Mouse (Mus musculus) lung, adult 18-20 months (tissue): ENCODE results near the gene Nufip1.

Source experiments
- DNase-seq, 2 experiments: peaks; one replicate each; pipeline ENCODE4 v3.0.0; 2022; ENCODE audit warnings: mixed read lengths in 2 of 2

The Nufip1 gene

DNA sequence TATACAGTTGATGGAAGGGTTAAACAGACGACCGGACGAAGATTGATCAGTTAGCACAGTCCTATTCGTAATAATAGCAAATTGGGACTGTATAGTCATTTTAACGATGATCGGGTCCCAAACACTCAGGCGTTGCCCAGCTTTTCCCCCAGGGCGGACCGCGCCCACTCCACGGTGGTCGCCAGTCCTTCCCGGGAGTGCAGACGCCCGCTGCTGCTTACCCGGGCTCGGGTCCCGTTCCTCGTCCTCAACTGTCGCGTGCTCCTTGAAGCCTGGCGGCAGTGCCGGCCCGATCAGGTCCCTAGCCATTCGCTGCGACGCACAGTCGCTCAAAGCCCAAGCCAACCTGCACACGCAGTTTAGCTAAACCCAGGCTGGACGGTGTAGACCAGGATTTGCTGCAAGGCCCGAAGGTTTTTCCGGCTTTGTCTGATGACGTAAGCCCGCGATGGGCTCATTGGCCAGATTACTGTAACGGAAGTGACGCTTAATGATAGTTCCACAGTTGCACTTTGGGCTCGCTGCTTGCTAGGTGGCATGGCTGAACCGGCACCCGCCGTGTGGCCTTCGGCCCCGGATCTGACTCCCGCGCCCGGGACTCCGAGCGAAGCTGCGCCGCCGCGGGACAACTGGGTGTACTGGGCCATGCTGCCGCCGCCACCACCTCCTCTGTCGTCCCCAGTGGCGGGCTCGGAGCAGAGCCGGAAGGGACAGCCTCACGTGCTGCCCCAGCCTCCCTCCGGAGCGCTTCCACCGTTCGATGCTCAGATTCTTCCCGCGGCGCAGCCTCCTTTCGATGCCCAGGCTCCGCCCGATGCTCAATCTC lies at the start of gene Nufip1, which contains the start of gene Gpalpp1:
Nufip1 (plus strand) TSS at position 496 of the 826 bp plus-strand sequence.
Gpalpp1 (minus strand) TSS at position 365 of the 826 bp plus-strand sequence.
- peak; percentile 89 to 92 for DNase-seq

DNA sequence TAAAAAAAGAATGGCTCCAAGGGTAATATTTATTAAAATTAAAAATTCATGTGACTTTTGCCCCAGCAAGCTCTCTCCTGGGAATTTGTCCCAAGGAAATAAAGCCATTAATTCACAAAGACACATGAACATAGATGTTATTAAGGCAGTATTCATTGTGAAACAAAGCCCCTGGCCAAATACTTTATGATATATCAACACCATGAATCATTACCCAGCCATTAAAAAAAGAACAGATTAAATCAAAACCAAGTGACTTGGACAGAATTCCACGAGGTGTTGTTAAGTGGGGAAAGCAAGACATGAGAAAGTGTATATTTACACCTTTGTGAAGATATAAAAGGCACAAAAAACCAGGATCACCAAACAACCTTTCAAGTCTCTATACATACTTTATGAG lies 43.5 kb upstream of the Nufip1 start:
- DNase-seq = no peak

DNA sequence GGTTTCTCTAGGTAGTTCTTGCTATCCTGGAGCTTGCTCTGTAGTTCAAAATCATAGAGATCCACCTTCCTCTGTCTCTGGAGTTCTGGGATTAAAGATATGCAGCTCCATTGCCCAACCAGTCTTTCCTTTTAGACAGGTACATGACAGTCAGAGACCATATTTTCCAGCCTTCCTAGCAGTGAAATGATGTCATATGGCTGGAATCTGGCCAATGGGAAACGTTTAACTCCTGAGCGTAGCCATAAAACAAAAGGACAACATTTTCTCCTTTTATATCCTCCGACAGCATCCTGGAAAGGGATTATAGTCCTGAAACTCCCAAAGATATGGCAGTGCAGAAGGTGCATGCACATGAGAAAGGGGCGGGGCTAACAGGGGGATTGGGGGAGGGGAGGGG lies 42.4 kb upstream of the Nufip1 start:
- DNase-seq = no peak

DNA sequence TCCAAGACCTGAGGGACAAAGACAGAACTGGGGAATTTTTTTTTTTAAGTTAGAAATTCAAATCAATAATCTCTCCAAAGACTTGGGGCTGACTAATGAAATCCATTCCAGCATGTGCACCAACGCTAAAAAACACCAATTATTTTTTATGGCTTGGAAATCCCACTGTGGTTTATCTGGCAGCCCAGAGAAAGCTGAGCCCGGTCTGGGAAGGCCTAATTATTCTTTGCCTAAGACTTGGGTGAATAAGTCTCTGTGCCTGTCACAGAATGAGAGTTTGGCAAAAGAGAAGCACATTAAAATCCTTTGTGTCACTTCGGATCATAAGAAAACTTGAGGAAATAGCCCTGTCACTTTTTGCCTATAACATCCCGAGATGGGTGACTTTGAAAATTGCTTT lies 41.4 kb upstream of the Nufip1 start:
- no peak for DNase-seq

DNA sequence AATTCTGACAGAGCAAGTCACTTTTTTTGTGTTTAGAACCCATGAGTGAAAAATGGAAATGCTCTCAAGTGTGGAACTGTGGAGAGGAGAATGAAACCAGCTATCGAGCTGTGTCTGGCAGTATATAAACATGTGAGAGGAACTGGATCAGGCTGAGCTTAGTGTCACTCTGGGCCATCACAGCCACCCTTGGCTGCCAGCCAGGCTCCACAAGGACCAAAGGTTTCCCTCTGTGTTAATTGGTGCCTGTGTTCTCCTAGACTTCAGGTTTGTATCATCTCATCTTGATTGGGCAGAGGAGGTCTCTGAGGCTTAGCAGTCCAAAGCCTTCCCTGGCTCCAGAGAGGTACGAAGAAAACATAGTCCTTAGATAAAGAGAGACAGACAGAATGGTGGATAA lies 38.1 kb upstream of the Nufip1 start:
- no peak for DNase-seq

DNA sequence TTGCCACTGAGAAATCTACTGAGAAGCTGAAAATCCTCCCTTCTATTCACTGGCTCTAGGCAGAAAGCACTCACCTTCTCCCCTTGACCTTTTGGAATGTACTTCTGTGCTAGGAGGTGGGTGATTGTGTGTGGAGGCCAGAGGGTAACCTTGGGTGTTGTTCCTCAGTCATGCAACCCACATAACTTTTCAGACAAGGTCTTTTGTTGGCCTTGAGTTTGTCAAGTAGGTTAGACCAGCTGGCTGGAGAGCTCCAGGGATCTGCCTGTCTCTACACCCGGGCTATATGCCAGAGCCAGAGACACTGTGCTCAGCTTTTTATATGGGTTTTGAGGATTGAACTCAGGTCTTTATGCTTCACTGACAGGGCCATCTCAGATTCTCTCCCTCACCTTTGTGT lies 36.5 kb upstream of the Nufip1 start:
- no peak for DNase-seq

DNA sequence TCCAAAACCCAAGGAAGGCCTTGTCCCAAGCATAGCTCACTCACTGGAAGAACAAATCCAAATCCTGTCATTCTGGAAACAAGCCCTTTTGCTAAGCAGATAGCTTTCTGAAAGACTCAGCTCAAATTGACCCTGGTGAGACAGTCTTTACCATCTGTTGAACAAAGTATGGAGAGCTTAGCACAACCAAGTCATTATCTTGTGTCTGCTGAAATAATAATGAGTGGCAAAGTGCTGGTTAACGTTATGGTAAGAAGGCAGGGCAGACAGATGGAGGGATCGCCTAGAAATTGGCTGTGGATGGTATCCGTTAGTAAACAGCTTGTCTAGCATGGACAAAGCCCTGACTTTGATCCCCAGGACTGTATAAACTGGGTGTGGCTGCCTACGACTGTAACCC lies 35.0 kb upstream of the Nufip1 start:
- DNase-seq = no peak

DNA sequence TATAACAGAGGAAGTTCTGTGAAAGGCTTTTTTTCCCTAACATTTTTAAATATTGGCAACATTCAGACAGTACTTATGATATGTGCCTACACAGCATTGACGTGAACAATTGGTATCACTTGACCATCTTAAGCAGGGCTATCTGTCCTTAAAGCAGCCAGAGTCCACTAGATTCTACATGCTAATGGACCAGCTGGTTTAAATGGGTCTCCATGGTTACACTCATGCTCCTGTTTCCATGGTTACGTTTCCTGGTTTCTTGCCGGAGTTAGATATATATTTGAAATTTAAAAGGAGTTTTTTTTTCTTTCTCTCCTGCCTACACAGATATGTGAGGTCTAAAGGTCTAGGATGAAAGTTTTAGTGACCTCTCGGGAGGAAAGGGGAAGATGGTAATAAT lies 34.1 kb upstream of the Nufip1 start:
- no peak for DNase-seq

DNA sequence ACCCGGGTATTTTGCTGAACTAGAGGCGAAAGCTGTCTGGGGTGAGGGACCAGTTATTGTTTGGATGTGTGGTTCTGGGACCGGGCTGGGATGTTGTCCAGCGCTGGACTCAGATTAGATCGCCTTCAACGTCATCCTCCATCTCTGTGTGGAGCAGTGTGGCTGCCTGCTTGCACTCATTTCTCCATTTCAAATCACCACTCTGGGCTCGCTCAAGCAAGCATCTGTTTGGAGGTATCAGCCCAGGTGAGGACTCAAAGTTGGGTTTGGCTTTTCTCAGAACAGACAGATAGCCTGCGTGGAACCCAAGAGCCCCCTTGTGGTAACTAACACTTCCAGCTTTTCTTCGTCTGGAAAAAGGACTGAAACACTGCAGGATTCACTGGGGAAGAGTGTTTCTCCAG lies 33.6 kb upstream of the Nufip1 start:
- peak in 1 of 2 experiments; percentile 17 for DNase-seq

DNA sequence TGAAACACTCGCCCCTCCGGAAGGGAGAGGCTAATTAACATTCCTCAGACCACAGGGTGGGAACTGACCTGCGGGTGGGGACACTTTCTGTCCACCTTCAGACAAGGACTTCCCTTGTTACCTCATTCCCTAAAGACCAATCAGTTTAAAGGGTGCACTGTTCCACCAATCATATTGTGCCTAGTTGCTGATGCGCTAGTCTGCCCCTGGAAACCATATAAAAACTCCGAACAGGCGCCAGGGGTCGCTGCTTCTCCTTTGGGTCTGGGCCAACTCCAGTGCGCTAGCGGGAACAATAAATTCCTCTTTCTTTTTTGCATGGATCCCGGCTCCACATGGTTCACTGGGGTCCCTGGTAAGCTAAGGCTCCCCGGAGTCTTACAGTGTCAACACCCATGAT lies 29.2 kb upstream of the Nufip1 start:
- no peak for DNase-seq

DNA sequence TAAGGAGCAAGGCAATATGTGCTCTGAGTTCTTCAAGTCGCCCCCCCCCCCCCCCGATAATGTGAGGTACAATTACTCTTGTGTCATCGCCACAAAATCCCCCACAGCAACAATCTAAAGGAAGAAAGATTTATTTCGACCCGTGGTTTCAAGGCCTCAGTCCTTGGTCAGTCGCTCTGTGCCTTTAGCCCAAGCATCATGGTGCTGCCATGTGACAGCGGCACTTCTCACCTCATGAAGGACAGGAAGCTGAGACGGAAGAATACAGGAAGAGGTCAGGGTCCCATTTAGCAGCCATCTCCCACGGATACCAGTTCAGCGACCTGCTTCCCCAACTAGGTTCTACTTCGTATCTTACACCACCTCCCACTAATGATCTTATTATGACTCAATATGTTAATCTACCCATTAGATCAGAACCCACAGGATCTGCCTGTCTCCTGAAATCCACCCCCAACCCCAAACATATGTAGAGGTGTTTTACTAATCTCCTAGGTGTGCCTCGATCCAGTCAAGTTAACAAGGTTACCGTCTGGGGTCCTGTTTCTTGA lies 28.5 kb upstream of the Nufip1 start:
- DNase-seq = no peak

DNA sequence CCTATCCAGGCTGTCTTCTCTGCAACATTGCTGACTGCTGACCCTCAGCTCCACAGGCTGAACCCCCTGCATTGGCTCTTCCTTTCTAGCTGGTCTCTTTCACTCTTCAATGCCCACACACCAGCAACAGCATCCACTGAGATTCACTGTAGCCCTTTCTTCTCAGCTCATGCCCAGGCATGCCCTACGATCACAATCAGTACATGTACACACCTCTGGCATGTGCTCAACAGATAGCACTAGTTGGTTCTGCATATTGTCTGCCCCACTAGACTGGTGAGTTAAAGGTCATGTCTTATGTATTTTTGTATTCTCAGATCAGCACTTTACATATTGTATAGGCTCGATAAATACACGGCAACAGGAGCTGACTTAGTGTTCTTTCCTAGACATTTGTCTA lies 26.5 kb upstream of the Nufip1 start:
- DNase-seq = no peak

DNA sequence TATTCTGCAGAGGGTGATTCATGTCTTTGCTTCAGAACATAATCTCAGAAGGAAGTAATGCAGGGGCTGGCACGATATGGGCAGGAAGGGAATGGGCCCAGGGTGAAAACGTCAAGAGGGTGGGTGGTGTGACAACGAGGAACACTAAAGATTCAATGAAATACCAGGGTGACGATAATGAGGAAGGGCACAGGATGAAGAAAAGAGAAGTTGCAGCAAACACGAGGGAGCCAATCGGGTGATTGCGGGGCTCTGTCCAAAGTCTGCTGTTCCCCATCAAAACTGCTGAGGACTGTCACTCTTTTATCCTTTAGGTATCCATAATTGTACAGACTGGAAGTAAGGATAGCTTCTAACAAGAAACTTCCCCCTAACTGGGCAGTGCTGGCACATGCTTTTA lies 13.4 kb upstream of the Nufip1 start:
- DNase-seq = no peak

DNA sequence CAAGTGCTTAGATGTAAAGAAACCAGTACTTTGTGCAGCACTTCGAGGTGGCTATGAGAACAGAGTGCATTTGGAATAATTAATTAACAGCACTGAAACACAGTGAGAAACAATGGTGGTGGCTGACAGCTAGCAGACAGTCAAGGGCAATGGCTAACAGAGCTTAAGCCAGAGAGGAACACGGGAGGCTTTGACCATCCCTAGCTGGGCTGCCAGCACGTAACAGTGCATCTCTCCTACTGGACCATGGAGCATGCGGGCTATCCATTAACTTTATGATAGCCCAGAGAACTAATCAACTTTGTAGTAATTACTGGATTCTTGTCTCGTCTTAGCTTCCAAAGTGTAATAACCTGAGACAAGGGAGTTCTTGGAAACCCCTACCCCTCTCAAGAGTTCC lies 12.9 kb upstream of the Nufip1 start:
- DNase-seq = no peak

DNA sequence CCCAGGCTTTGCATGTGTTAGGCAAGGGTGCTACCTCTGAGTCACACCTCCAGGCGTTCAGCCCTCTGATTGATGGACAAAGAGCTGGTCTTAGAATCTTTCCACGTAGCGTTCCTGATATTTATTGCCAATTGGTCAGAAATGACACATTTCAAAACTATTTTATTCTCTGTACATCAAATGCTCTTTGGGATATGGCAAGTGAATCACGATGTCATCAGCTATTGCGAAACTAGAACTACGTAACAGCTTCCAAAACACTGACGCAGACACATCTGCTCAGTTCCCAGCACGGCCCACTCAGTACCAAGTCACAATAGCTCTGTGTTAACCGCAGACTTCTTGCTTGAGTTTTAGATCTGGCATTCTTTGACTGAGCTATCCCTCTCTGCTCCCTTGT lies 11.1 kb upstream of the Nufip1 start:
- no peak for DNase-seq

DNA sequence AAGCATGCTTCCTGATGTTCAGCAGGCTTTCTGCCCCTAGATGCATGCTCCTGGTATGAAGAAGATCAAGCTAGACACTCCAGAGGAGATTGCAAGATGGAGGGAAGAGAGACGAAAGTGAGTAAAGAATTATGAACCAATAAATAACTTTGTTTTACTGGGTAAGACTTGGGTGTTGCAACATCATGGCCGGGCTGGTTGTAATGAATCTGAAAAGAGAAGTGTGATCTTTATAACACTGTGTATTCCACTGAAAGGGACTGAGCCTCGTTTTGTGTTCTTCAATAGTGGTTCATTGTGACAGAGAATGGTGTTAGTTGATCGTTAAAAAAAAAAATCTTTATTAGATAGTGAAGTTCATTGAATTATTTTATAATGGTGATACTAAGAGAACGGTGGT lies 5.1 kb downstream of the Nufip1 start:
- DNase-seq = no peak

DNA sequence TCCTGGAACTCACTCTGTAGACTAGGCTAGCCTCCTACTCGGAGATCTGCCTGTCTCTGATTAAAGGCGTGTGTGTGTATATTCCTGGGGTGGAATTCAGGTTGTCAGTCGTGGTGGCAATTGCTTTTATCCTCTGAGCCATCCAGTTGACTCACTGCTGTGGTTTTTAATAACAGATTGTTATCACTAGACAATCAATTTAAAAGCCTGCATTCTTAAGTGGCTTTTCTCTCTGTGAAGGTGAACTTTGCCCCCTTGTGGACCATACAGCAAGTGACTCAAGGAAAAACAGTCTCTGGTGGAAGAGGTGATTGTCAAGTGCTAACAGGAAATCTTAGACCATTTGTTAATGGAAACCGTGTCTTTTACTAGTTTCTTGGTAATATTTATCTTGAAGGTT lies 8.3 kb downstream of the Nufip1 start:
- no peak for DNase-seq

DNA sequence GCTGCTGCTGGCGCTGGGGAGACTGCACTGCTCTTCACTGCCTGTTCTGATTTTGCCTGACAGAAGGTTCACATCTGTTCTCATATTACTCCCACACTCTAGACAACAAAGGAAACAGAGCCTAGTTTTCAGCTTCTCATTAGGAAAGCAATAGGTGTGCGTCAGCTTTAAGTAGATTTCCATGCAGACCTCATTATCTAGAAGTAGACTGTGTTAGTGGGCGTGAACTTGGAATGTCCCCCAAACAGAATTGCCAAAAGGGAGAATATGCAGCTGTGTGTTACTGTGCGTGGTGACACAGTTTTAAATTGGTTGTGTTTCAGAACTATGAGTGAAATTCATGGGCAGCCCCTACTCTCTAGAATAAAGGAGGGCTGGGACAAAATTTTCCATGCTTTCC lies 9.8 kb downstream of the Nufip1 start:
- DNase-seq = no peak

DNA sequence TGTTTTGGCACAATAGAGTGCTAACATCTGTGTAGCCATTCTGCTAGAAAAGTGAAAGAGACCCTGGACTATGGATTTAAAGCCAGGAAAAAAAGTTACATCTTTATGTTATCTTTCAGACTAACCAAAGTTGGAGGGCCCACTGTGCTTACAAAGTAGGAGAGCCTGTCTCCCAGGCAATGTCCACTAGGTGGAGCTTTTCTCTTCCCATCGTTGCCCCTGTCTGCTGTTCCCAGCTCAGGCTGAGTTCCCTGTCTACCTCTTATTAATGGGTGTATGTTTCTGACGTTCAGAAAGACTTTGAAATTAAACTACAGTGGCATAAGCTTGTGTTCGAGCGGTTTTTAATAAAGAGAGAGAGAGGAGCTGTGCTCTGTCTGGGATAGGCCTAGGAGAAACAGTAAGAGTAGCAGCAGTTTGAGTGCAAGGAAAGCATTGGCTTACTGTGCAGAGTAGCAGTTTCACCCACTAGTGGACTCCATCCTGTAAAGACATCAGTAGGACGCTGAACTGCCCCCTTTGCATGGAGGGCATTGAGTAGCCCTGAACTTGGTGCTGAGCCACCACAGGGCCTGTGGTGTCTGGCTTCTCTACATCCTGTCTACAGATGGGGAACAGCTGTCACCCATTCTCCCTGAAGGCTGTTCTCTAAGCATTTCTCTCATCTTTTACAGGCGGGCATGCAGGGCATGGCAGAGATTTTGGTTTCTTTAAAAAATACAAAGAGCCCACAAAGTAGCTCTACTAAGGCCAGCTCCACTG lies 11.4 kb downstream of the Nufip1 start:
- DNase-seq = peak in 1 of 2 experiments; percentile 29

DNA sequence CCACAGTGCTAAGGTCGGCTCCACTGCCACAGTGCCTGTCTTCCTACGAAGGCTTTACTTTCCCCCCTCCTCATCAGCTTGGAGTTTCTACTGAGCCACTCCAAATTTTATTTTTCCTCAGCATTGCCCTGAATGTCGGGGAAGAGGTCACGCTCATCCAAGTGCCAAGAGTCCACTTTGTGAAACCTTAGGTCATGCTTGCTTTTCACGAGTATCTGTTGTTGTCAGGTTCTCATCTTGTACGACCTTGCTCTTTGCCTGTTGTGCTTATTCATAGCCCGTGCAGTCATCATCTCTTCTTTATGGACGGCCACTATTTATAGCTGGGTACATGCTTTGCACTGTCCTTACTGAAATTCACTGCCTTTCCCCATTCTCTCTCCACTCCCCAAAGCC lies 12.0 kb downstream of the Nufip1 start:
- DNase-seq = no peak

DNA sequence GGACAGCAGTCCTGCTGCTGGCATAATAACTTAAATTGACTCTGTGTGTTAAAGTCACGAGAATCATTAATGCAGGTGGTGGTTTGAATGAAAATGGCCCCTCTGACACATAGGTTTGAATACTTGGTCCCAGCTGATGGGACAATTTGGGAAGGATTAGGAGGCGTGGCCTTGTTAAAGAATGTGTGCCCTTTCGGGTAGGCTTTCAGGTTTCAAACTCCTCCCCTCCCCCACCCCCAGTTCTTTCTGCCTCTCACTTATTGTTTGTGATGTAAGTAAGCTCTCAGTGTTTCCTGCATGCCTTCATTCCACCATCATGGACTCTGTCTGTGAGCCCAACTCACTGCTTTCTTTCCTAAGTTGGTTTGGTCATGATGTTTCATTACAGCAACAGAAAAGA lies 16.6 kb downstream of the Nufip1 start:
- no peak for DNase-seq

DNA sequence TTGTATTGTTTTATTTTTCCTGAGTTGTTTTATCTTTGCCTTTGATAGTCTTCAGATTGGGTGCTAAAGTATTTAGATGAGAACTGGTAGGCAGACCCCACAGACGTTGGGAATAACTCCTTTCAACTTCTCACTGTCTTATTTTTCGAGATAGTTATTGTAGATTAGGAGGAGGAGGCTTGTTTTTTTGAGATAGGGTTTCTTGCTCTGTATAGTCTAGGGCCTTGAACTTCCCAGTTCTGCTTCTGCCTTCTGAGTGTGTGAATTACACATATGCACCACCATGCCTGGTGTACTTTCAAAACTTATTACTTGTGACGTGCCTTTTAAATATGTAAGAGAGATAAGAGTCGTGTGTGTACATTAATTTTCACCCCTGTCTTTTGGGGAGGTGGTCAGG lies 17.5 kb downstream of the Nufip1 start:
- no peak for DNase-seq

DNA sequence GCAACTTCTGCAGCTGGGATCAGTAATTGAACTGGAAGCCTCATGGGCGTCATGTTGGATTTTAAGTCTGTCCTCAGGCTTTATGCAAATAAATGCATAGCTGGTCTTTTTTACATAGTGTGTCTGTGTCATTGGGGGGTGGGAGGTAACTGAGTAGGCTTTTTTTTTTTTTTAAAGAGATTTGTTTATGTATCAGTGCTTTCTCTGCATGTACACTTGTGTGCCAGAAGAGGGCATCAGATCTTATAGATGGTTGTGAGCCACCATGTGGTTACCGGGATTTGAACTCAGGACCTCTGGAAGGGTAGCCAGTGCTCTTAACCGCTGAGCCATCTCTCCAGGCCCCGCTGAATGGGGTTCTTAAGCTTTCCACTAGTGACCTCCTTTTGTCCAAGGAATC lies 24.3 kb downstream of the Nufip1 start:
- no peak for DNase-seq

DNA sequence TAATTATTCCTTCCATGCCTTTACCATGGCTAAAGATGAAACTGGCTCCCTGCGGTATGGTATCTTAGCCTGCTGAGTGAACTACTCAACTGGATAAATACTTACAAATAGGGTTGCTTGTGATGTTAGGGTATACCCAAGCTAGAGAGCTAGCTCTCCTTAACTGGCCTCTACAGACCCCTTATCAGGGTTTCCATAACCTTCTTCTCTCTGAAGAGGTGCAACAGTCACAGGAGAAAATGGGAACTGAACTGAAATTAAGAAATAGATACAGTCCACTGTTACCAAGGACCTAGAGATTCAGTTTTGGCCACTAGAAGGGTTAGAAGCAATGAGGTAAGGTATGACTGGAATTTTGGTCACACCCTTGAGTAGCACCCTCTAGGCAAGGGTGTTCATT lies 34.6 kb downstream of the Nufip1 start:
- no peak for DNase-seq
